Mouse (Mus musculus) myocyte (in vitro differentiated cells): Measurements from ENCODE around the gene Muc5ac. TPM values are rescaled to one million over a fixed set of nuclear protein-coding genes. Genes with fewer than 3 reads are reported as not detected.
"Not testable (repeated sequence)": the region's sequence is repeated elsewhere in the genome, so short reads cannot be mapped to it uniquely, and the experiment has no call there.

Experiments
- H3K27me3 ChIP-seq: one replicate; pipeline ENCODE4 v1.6.1; 2011; ENCODE audit not compliant: control insufficient read depth, insufficient read depth, insufficient read length
- H3K36me3 ChIP-seq: one replicate; pipeline ENCODE4 v1.6.1; 2011; ENCODE audit not compliant: control insufficient read depth, insufficient read depth
- H3K4me2 ChIP-seq: one replicate; pipeline ENCODE4 v1.6.1; 2011; ENCODE audit warnings: low read depth, control low read depth
- H3K4me3 ChIP-seq: one replicate; pipeline ENCODE4 v1.5.1; 2011; ENCODE audit warnings: mild to moderate bottlenecking, control low read depth, moderate library complexity
- H3K79me2 ChIP-seq: one replicate; pipeline ENCODE4 v1.6.1; 2011; ENCODE audit not compliant: control insufficient read depth, insufficient read depth
- H3ac ChIP-seq: one replicate; pipeline ENCODE4 v1.6.1; 2011; ENCODE audit not compliant: control insufficient read depth, insufficient read length
- CEBPB ChIP-seq: IDR thresholded peaks from 2 replicates; pipeline ENCODE4 v1.6.1; 2011; ENCODE audit warnings: mild to moderate bottlenecking, moderate library complexity; ENCODE audit not compliant: poor library complexity, insufficient read depth, severe bottlenecking
- E2F4 ChIP-seq: IDR thresholded peaks from one replicate; pipeline ENCODE4 v1.6.1; 2011; ENCODE audit warnings: mild to moderate bottlenecking, control low read depth, moderate library complexity; ENCODE audit not compliant: insufficient read depth
- MAX ChIP-seq: IDR thresholded peaks from one replicate; pipeline ENCODE4 v1.6.1; 2011; ENCODE audit warnings: low read depth, mild to moderate bottlenecking, control low read depth
- MYOD1 ChIP-seq, 3 experiments: IDR thresholded peaks; one replicate each; pipeline ENCODE4 v1.6.1; 2011; ENCODE audit warnings: control low read depth in 2 of 3, low read depth in 2 of 3, mild to moderate bottlenecking in 2 of 3, moderate library complexity in 1 of 3; ENCODE audit not compliant: insufficient read length in 2 of 3, control insufficient read depth in 1 of 3
- MYOG ChIP-seq, 3 experiments: IDR thresholded peaks; one replicate each; pipeline ENCODE4 v1.6.1; 2011; ENCODE audit warnings: control low read depth in 2 of 3, low read depth in 2 of 3, mild to moderate bottlenecking in 2 of 3; ENCODE audit not compliant: insufficient read length in 2 of 3, control insufficient read depth in 1 of 3, insufficient read depth in 1 of 3
- POLR2A ChIP-seq: IDR thresholded peaks from one replicate; pipeline ENCODE4 v1.6.1; 2011; ENCODE audit warnings: low read depth, mild to moderate bottlenecking, control low read depth, moderate library complexity; ENCODE audit not compliant: insufficient read length
- POLR2AphosphoS2 ChIP-seq: IDR thresholded peaks from one replicate; pipeline ENCODE4 v1.6.1; 2011; ENCODE audit warnings: low read depth, control low read depth; ENCODE audit not compliant: insufficient read length
- REST ChIP-seq: IDR thresholded peaks from one replicate; pipeline ENCODE4 v1.6.1; 2011; ENCODE audit warnings: mild to moderate bottlenecking, control low read depth, moderate library complexity; ENCODE audit not compliant: insufficient read depth, insufficient read length
- SRF ChIP-seq: IDR thresholded peaks from one replicate; pipeline ENCODE4 v1.6.1; 2011; ENCODE audit warnings: low read depth; ENCODE audit not compliant: control insufficient read depth, insufficient read length
- TCF12 ChIP-seq: IDR thresholded peaks from one replicate; pipeline ENCODE4 v1.6.1; 2011; ENCODE audit warnings: mild to moderate bottlenecking, control low read depth; ENCODE audit not compliant: poor library complexity, insufficient read depth, severe bottlenecking
- TCF3 ChIP-seq: IDR thresholded peaks from one replicate; pipeline ENCODE4 v1.6.1; 2011; ENCODE audit warnings: low read depth, control low read depth; ENCODE audit not compliant: insufficient read length
- USF1 ChIP-seq: IDR thresholded peaks from one replicate; pipeline ENCODE4 v1.6.1; 2011; ENCODE audit warnings: low read depth, mild to moderate bottlenecking, control low read depth, moderate library complexity
- polyA plus RNA-seq: library from polyadenylated mRNA; unstranded; fragments of >200 nt; fragmentation: generic; extraction: Trizol; gene quantifications from one replicate; pipeline ENCODE4 v1.2.1, GENCODE M21; 2012; ENCODE audit warnings: missing spikeins

Gene Muc5ac
- polyA plus RNA-seq, 1 experiment, result not detected

- no peak overlapping the region for H3K4me2 ChIP-seq
- H3K79me2 ChIP-seq, result no peaks in the 10 kb centered on the region
- no peak overlapping the region for H3K4me3 ChIP-seq
- H3K36me3 ChIP-seq, result no peaks in the 10 kb centered on the region
- no peak for TF ChIP-seq MYOG (IDR thresholded peaks at IDR 0.05; ENCODE audit: control insufficient read depth in 1 of 3, insufficient read depth in 1 of 3, insufficient read length in 2 of 3, low read depth in 2 of 3)
- no peak for TF ChIP-seq POLR2AphosphoS2
- no peak for TF ChIP-seq MYOD1 (IDR thresholded peaks at IDR 0.05; ENCODE audit: control insufficient read depth in 1 of 3, insufficient read length in 2 of 3, low read depth in 2 of 3)
- no peak for TF ChIP-seq REST
- TF ChIP-seq SRF, result no peak
- TF ChIP-seq TCF3, result no peak
- no peak for TF ChIP-seq POLR2A
- no peak for TF ChIP-seq MAX
- no peak for TF ChIP-seq USF1
- TF ChIP-seq CEBPB, result no peak
- no peak overlapping the region for H3ac ChIP-seq
- peaks cover 12% of the 10 kb centered on the region for H3K27me3 ChIP-seq
Measured at GRCm38 (mm10) chr7:141776199-141776598, 12.6 kb upstream of the Muc5ac start.

- H3K27me3 ChIP-seq, result peaks cover 12% of the 10 kb centered on the region
- no peaks in the 10 kb centered on the region for H3K79me2 ChIP-seq
- no peak overlapping the region for H3K4me2 ChIP-seq
- H3K36me3 ChIP-seq, result no peaks in the 10 kb centered on the region
- TF ChIP-seq USF1, result no peak
- TF ChIP-seq SRF, result no peak
- no peak for TF ChIP-seq CEBPB
- TF ChIP-seq POLR2AphosphoS2, result no peak
- TF ChIP-seq E2F4, result no peak
- TF ChIP-seq MYOG (IDR thresholded peaks at IDR 0.05; ENCODE audit: control insufficient read depth in 1 of 3, insufficient read depth in 1 of 3, insufficient read length in 2 of 3, low read depth in 2 of 3), result no peak
- no peak for TF ChIP-seq TCF3
- TF ChIP-seq REST, result no peak
- no peak for TF ChIP-seq TCF12
- no peak for TF ChIP-seq MAX
- no peak for TF ChIP-seq MYOD1 (IDR thresholded peaks at IDR 0.05; ENCODE audit: control insufficient read depth in 1 of 3, insufficient read length in 2 of 3, low read depth in 2 of 3)
- TF ChIP-seq POLR2A, result no peak
- no peak overlapping the region for H3K4me3 ChIP-seq
- H3ac ChIP-seq, result no peak overlapping the region
Measured at GRCm38 (mm10) chr7:141794251-141794650, 5.5 kb downstream of the Muc5ac start.

- Histone ChIP-seq H3K4me2 (no peak overlapping the region), H3K79me2 (no peaks in the 10 kb centered on the region), H3K4me3 (no peak overlapping the region), H3ac (no peak overlapping the region), H3K27me3 (peaks cover 27% of the 10 kb centered on the region), H3K36me3 (no peaks in the 10 kb centered on the region)
- TF ChIP-seq USF1, result no peak
- TF ChIP-seq POLR2A, result no peak
- no peak for TF ChIP-seq CEBPB
- no peak for TF ChIP-seq MYOD1 (IDR thresholded peaks at IDR 0.05; ENCODE audit: control insufficient read depth in 1 of 3, insufficient read length in 2 of 3, low read depth in 2 of 3)
- TF ChIP-seq MAX, result no peak
- no peak for TF ChIP-seq TCF12
- no peak for TF ChIP-seq REST
- TF ChIP-seq POLR2AphosphoS2, result no peak
- no peak for TF ChIP-seq E2F4
- no peak for TF ChIP-seq MYOG (IDR thresholded peaks at IDR 0.05; ENCODE audit: control insufficient read depth in 1 of 3, insufficient read depth in 1 of 3, insufficient read length in 2 of 3, low read depth in 2 of 3)
- TF ChIP-seq TCF3, result no peak
- TF ChIP-seq SRF, result no peak
Measured at GRCm38 (mm10) chr7:141803206-141803605, 14.4 kb downstream of the Muc5ac start.

GRCm38 (mm10) chr7:141805384-141805783 is 16.6 kb downstream of the Muc5ac start:
- H3K4me3 ChIP-seq, result no peak overlapping the region
- H3K79me2 ChIP-seq, result no peaks in the 10 kb centered on the region
- TF ChIP-seq TCF12 (no peak), E2F4 (no peak), MYOG (IDR thresholded peaks at IDR 0.05; ENCODE audit: control insufficient read depth in 1 of 3, insufficient read depth in 1 of 3, insufficient read length in 2 of 3, low read depth in 2 of 3) (no peak), MAX (no peak), POLR2A (no peak), SRF (no peak), USF1 (no peak), POLR2AphosphoS2 (no peak), TCF3 (no peak), CEBPB (no peak), MYOD1 (IDR thresholded peaks at IDR 0.05; ENCODE audit: control insufficient read depth in 1 of 3, insufficient read length in 2 of 3, low read depth in 2 of 3) (no peak), REST (no peak)

GRCm38 (mm10) chr7:141807823-141808222 is 19.1 kb downstream of the Muc5ac start:
- H3K4me3 ChIP-seq, H3ac ChIP-seq, H3K36me3 ChIP-seq, H3K4me2 ChIP-seq, H3K79me2 ChIP-seq: not testable (repeated sequence)
- peaks cover 24% of the 10 kb centered on the region for H3K27me3 ChIP-seq

More at GRCm38 (mm10) chr7:141805384-141805783, 16.6 kb downstream of the Muc5ac start:
- no peak overlapping the region for H3K4me2 ChIP-seq
- no peaks in the 10 kb centered on the region for H3K36me3 ChIP-seq
- no peak overlapping the region for H3ac ChIP-seq
- H3K27me3 ChIP-seq, result peaks cover 27% of the 10 kb centered on the region

- not testable (repeated sequence) for H3K79me2 ChIP-seq, H3K4me2 ChIP-seq, H3K36me3 ChIP-seq, H3ac ChIP-seq, H3K4me3 ChIP-seq
- peaks cover 11% of the 10 kb centered on the region for H3K27me3 ChIP-seq
Measured at GRCm38 (mm10) chr7:141809933-141810332, 21.2 kb downstream of the Muc5ac start.
